Mouse (Mus musculus) neutrophil, adult 83 days (primary cell): ENCODE results near the gene Smtnl1. TPM values are rescaled to one million over a fixed set of nuclear protein-coding genes. Genes with fewer than 3 reads are reported as not detected.

Experiments used
- total RNA-seq, 2 experiments: library from RNA; stranded (reverse); gene quantifications; one replicate each; pipeline ENCODE4 v1.2.4; 2023

Gene Smtnl1
- total RNA-seq, result not detected

DNA sequence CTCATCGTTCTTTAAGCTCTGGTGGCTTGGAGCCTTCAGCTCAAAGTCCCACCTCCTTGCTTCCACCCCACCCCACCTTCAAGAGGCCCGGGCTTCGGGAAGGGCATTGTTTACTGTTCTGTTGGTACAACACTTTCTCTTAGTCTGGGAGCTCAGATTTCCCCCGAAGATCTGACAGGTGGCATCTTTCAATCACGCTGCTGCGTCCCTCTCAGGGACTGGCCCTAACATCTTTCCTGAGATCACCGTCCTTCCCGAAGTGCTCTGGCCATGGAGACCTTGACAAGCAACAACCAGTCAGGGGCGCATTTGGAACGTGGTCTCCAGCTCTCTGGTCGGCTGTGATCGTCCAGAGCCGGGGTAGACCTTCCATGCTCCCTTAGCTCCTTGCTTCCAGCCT is at the start of gene Smtnl1:
TSS of gene Smtnl1 (minus strand) at position 101 of the 400 bp plus-strand sequence.

DNA sequence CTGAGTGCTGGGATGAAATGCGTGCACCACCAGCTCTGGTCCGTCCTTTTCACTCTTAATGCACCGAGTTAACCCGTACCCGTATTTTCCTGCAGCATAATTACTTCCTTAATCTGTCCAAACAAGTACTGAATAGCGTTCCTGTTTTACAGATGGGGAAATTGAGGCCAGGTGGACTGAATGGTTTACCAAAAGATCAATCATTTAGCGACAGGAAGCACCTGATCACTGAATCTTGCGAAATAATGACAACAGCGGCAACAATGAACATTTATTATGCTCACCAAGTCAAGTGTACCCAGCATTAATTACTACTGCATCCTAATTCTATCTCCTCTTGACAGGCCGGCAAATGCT is 16.1 kb upstream of the Smtnl1 start, which contains the start of gene Slc43a1:
TSS of gene Slc43a1 (plus strand) at position 258 of the 357 bp plus-strand sequence.

DNA sequence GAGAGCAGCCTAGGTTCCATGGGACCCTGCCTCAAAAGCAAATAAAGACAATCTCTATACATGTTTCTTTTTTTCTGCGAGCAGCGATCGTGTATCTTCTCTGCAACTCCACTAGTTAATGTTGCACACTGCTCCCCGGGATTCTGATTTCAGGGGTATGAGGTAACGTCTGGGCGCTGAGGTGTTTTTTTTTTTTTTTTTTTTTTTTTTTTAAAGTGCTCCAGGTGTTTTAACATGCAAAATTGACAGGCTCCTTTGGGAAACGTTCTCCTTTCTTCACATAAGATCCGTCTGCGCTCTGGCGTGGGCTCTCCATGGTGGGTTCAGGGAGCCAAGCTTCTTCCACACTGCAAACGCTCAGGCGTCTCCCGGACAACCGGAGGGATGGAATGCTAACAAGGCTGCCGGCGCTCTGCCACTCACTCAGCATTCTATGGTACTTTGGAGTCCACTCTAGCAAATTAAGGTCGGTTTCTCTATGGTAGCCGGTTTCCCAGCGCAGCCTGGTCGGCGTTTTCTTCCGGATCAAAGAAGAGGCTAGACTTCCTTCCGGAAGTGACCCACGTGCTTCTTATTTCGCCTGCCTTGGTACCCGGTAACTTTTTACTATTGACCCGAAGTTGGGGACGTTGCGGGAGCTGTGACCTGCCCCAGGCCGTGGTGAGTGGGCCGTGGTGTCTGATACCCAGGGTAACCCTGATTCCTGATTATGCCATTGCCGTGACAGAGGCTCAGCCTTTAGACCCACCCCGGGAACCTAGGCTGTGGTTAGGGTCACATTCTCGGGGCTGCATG is 4.2 kb upstream of the Smtnl1 start, which contains the start of gene Timm10:
TSS of gene Timm10 (plus strand) at position 510 of the 795 bp plus-strand sequence.

DNA sequence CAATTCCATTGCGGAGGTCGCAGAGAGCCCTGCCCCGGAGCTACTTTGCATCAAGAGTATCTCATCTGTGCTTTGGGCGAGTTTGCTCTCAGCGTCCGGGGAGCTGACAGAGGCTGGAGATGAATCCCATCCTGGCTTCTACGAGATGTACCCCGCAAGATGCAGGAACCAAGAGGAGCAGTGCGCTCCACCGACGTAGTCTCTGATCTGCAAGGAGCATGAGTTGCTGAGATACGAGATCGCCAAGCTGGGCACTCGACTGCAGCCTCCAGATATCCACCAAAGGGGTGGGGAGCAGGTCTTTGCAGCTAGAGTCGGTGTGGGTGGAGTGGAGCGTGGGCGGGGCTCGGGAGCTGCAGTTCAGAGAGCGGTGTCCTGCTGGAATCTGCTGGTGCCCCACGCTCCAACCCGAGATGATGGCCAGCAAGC is 23.9 kb downstream of the Smtnl1 start, which contains the start of gene Ube2l6:
TSS of gene Ube2l6 (plus strand) at position 336 of the 429 bp plus-strand sequence.

DNA sequence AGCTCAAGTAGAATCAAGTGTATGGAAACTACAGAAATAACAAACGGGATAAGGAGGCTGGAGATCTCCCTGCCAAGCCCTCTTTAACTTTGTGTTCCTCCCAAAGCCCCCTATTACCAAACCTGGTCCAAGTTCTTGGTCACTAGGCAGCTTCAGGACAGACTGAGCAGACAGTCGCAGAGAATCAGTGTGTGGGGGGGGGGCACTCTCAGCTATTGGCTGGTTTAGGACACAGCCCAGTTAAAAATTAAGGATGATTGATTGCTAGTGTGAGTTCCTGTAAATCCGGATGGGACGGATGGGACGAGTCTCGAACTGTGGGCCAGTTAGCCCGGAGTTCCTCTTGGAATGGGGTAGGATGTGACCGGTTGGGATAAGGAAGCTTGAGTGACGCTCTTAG is 47.2 kb downstream of the Smtnl1 start, which contains the start of gene Serping1:
TSS of gene Serping1 (minus strand) at position 204 of the 400 bp plus-strand sequence.

Other genes starting within 250 kb of the Smtnl1 start
- 10 to 100 TPM; 13.2 to 17.4 TPM for gene Ctnnd1, start 171.9 kb downstream of the Smtnl1 start, total RNA-seq
- under 1 TPM in 1 of 2 experiments, not detected in 1; 0.18 TPM for gene Btbd18, start 163.6 kb downstream of the Smtnl1 start, total RNA-seq
- gene Selenoh, start 151.9 kb downstream of the Smtnl1 start, total RNA-seq, result 10 to 100 TPM; 46.1 to 47.8 TPM
- gene Gm28635, start 144.6 kb downstream of the Smtnl1 start, total RNA-seq, result not detected
- 10 to 100 TPM in 1 of 2 experiments, 1 to 10 TPM in 1; 8.3 to 10.0 TPM for gene Med19, start 144.2 kb downstream of the Smtnl1 start, total RNA-seq
- 10 to 100 TPM; 16.9 to 22.5 TPM for gene Tmx2, start 143.5 kb downstream of the Smtnl1 start, total RNA-seq
- 10 to 100 TPM; 41.2 to 41.4 TPM for gene Zdhhc5, start 107.5 kb downstream of the Smtnl1 start, total RNA-seq
- gene Clp1, start 95.3 kb downstream of the Smtnl1 start, total RNA-seq, result 10 to 100 TPM; 16.9 to 19.8 TPM
- gene Ypel4, start 88.6 kb downstream of the Smtnl1 start, total RNA-seq, result 1 to 10 TPM; 2.8 to 5.5 TPM
- not detected for gene Gm19426, start 79.0 kb downstream of the Smtnl1 start, total RNA-seq
- under 1 TPM; 0.38 to 0.55 TPM for gene Serping1, start 47.2 kb downstream of the Smtnl1 start, total RNA-seq
- 10 to 100 TPM; 24.8 to 32.7 TPM for gene Ube2l6, start 23.8 kb downstream of the Smtnl1 start, total RNA-seq
- gene Timm10, start 4.3 kb upstream of the Smtnl1 start, total RNA-seq, result 1 to 10 TPM; 6.8 to 7.5 TPM
- gene Slc43a1, start 16.2 kb upstream of the Smtnl1 start, total RNA-seq, result 10 to 100 TPM; 12.0 to 18.7 TPM
- not detected for gene Rtn4rl2, start 64.1 kb upstream of the Smtnl1 start, total RNA-seq
- gene Slc43a3, start 113.9 kb upstream of the Smtnl1 start, total RNA-seq, result 10 to 100 TPM; 56.8 to 83.3 TPM
- gene Prg2, start 157.8 kb upstream of the Smtnl1 start, total RNA-seq, result 100 to 1,000 TPM in 1 of 2 experiments, 10 to 100 TPM in 1; 99.9 to 438 TPM
- gene Prg3, start 165.6 kb upstream of the Smtnl1 start, total RNA-seq, result 10 to 100 TPM in 1 of 2 experiments, 1 to 10 TPM in 1; 5.6 to 27.4 TPM
- gene Ssrp1, start 214.6 kb upstream of the Smtnl1 start, total RNA-seq, result 100 to 1,000 TPM; 114 to 133 TPM
- under 1 TPM in 1 of 2 experiments, not detected in 1; 0.96 TPM for gene P2rx3, start 214.8 kb upstream of the Smtnl1 start, total RNA-seq
- gene Tnks1bp1, start 225.4 kb upstream of the Smtnl1 start, total RNA-seq, result 1 to 10 TPM; 9.8 to 10.0 TPM